Mouse (Mus musculus): Measurements from ENCODE around the gene Mdh2. TPM values are rescaled to one million over a fixed set of nuclear protein-coding genes. Genes with fewer than 3 reads are reported as not detected.

Mdh2 gene
- polyA plus RNA-seq, 1 experiment from 2014 or later = 587 TPM

DNA sequence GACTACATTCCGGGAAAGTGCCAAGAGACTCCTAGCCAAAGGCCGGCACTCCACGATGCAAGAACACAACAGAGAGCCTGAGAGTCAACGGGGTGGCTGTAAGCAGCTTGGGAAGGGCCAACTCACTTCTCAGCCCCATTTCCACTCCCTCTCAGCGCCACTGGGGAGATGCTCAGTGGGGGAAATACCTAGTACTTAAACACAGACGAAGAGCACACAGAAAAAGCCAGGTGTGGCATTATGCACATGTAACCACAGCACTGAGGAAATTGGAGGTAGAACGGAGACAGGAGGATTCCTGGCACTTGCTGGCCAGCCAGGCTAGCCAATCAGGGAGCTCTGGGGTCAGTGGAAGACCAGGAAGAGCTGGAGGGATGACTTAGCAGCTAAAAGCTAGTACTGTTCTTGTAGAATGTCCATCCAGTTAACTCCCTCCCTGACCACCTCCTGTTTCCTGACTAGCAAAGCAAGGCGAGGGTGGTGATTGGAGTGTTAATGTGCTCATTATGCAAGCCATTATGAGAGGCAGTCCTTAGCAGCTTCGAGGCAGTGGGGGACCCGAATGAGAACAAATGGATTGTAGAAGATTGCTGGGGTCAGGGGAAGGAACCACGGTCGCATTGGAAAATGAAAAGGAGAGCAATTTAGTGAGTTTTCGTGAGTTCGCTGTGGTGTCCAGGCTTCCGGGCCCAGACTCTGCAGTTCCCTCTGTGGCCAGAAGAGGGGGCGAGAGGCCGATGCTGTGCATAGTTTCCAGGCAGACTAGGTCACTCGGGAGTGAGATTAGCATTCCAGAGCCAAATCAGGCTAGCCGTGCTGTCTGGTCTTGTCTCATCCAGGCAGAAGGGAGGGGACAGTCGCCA lies 15.9 kb downstream of the Mdh2 start:
- 0 out of 2 replicates have a peak overlapping the region, but pooled peaks have one; percentile 13 for H3K4me3 ChIP-seq (replicated peaks; ENCODE audit: low read depth, low read length)
- H3K9me3 ChIP-seq (ENCODE audit: control insufficient read depth, low read length) = no peaks in the 10 kb centered on the region
- H3K36me3 ChIP-seq (ENCODE audit: control insufficient read depth, insufficient read depth, low read length) = peaks cover 31% of the 10 kb centered on the region
- H3K27ac ChIP-seq (replicated peaks; ENCODE audit: low read depth, low read length) = peak overlapping the region; percentile 88
- WGBS = 9% methylated on average over 20 of the region's 20 CpGs
- DNase-seq (peak; percentile 95), ATAC-seq (ENCODE audit: low FRiP score, low TSS enrichment) (peak; percentile 90)
- H3K27me3 ChIP-seq (ENCODE audit: control insufficient read depth, insufficient read depth, low read length) = no peaks in the 10 kb centered on the region
- H3K4me2 ChIP-seq (ENCODE audit: low read length) = peak overlapping the region; percentile 40
- H3K9ac ChIP-seq (replicated peaks; ENCODE audit: low read length) = no peak overlapping the region; the same call in 1 of the 2 replicates
- H3K4me1 ChIP-seq (ENCODE audit: control insufficient read depth, insufficient read depth, low read length) = peaks cover 12% of the 10 kb centered on the region; the same call in 1 of the 2 replicates

GRCm38 (mm10) chr5:135794859-135795181 lies 16.5 kb downstream of the Mdh2 start:
- Histone ChIP-seq H3K27ac (replicated peaks; ENCODE audit: low read depth, low read length) (peak overlapping the region; percentile 88), H3K4me2 (ENCODE audit: low read length) (peak overlapping the region; percentile 40), H3K9me3 (ENCODE audit: control insufficient read depth, low read length) (no peaks in the 10 kb centered on the region), H3K9ac (replicated peaks; ENCODE audit: low read length) (no peak overlapping the region; the same call in 1 of the 2 replicates), H3K4me3 (replicated peaks; ENCODE audit: low read depth, low read length) (no peak overlapping the region), H3K27me3 (ENCODE audit: control insufficient read depth, insufficient read depth, low read length) (no peaks in the 10 kb centered on the region), H3K36me3 (ENCODE audit: control insufficient read depth, insufficient read depth, low read length) (peaks cover 25% of the 10 kb centered on the region), H3K4me1 (ENCODE audit: control insufficient read depth, insufficient read depth, low read length) (peaks cover 12% of the 10 kb centered on the region; the same call in 1 of the 2 replicates)
- DNase-seq (no peak), ATAC-seq (ENCODE audit: low FRiP score, low TSS enrichment) (no peak)
- WGBS = 5% methylated on average over 5 of the region's 5 CpGs

DNA sequence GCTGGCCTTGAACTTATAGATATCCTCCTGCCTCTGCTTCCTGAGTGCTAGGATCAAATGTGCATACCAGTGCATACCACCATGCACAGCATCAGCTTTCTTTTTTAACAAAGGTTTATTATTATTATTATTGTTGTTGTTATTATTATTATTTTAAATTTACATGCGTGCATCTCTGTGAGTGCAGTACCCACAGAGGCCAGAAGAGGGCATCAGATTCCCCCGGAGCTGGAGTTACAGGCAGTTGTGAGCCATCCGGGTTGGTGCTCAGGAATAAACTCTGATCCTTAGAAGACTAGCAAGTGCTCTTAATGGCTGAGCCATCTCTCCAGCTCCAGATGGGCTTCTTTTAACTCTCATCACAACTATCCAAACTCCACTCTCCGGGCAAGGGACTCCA lies 21.5 kb downstream of the Mdh2 start:
- Histone ChIP-seq H3K4me2 (ENCODE audit: low read length) (no peak overlapping the region), H3K9ac (replicated peaks; ENCODE audit: low read length) (no peak overlapping the region), H3K9me3 (ENCODE audit: control insufficient read depth, low read length) (no peaks in the 10 kb centered on the region), H3K4me1 (ENCODE audit: control insufficient read depth, insufficient read depth, low read length) (peaks cover 20% of the 10 kb centered on the region), H3K27ac (replicated peaks; ENCODE audit: low read depth, low read length) (no peak overlapping the region), H3K36me3 (ENCODE audit: control insufficient read depth, insufficient read depth, low read length) (no peaks in the 10 kb centered on the region), H3K27me3 (ENCODE audit: control insufficient read depth, insufficient read depth, low read length) (no peaks in the 10 kb centered on the region), H3K4me3 (replicated peaks; ENCODE audit: low read depth, low read length) (no peak overlapping the region)
- peak; percentile 47 for DNase-seq
- 44% methylated on average over 4 of the region's 4 CpGs for WGBS
- no peak for ATAC-seq (ENCODE audit: low FRiP score, low TSS enrichment)

DNA sequence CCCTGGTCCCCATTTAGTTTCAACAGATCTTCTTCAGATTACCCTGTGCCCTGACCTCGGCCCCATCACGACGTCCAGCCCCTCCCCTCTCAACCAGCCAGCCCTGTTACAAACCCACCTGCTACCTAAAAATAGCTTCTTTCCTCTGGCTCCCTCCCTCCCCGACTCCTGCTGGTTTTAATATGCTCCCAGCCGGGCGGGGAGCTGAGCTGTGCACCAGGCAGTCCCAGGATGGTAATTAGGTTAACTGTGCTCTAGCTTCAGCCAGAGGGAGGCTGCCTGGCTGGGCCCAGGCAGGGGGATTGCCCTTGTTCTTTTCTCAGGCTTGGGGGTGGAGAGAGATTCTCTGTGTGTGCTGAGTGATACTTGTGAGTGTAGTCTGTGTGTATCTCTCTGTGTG lies 22.6 kb downstream of the Mdh2 start:
- H3K4me2 ChIP-seq (ENCODE audit: low read length) = no peak overlapping the region
- H3K4me1 ChIP-seq (ENCODE audit: control insufficient read depth, insufficient read depth, low read length) = peaks cover 22% of the 10 kb centered on the region
- no peak overlapping the region for H3K4me3 ChIP-seq (replicated peaks; ENCODE audit: low read depth, low read length)
- H3K9me3 ChIP-seq (ENCODE audit: control insufficient read depth, low read length) = no peaks in the 10 kb centered on the region
- no peaks in the 10 kb centered on the region for H3K36me3 ChIP-seq (ENCODE audit: control insufficient read depth, insufficient read depth, low read length)
- no peaks in the 10 kb centered on the region for H3K27me3 ChIP-seq (ENCODE audit: control insufficient read depth, insufficient read depth, low read length)
- H3K27ac ChIP-seq (replicated peaks; ENCODE audit: low read depth, low read length) = peak overlapping the region; percentile 75
- 1% methylated on average over 6 of the region's 6 CpGs for WGBS
- peak overlapping the region; percentile 32; the same call in 1 of the 2 replicates for H3K9ac ChIP-seq (replicated peaks; ENCODE audit: low read length)
- DNase-seq (peak; percentile 68), ATAC-seq (ENCODE audit: low FRiP score, low TSS enrichment) (peak; percentile 62; the same call in 1 of the 2 replicates)

- H3K27me3 ChIP-seq (ENCODE audit: control insufficient read depth, insufficient read depth, low read length) = no peaks in the 10 kb centered on the region
- no peaks in the 10 kb centered on the region for H3K36me3 ChIP-seq (ENCODE audit: control insufficient read depth, insufficient read depth, low read length)
- no peak overlapping the region for H3K27ac ChIP-seq (replicated peaks; ENCODE audit: low read depth, low read length)
- no peak overlapping the region for H3K4me3 ChIP-seq (replicated peaks; ENCODE audit: low read depth, low read length)
- no peak for ATAC-seq (ENCODE audit: low FRiP score, low TSS enrichment)
- no peak overlapping the region for H3K9ac ChIP-seq (replicated peaks; ENCODE audit: low read length)
- no peaks in the 10 kb centered on the region for H3K9me3 ChIP-seq (ENCODE audit: control insufficient read depth, low read length)
- WGBS = 95% methylated on average over 8 of the region's 8 CpGs
- no peak overlapping the region for H3K4me2 ChIP-seq (ENCODE audit: low read length)
- H3K4me1 ChIP-seq (ENCODE audit: control insufficient read depth, insufficient read depth, low read length) = peaks cover 32% of the 10 kb centered on the region
- no peak for DNase-seq
These were observed 24.4 kb downstream of the Mdh2 start for GRCm38 (mm10) chr5:135802641-135803040.

- Histone ChIP-seq H3K27ac (replicated peaks; ENCODE audit: low read depth, low read length) (no peak overlapping the region), H3K9ac (replicated peaks; ENCODE audit: low read length) (no peak overlapping the region), H3K36me3 (ENCODE audit: control insufficient read depth, insufficient read depth, low read length) (no peaks in the 10 kb centered on the region), H3K4me1 (ENCODE audit: control insufficient read depth, insufficient read depth, low read length) (peaks cover 36% of the 10 kb centered on the region), H3K4me2 (ENCODE audit: low read length) (no peak overlapping the region), H3K9me3 (ENCODE audit: control insufficient read depth, low read length) (no peaks in the 10 kb centered on the region), H3K4me3 (replicated peaks; ENCODE audit: low read depth, low read length) (no peak overlapping the region), H3K27me3 (ENCODE audit: control insufficient read depth, insufficient read depth, low read length) (no peaks in the 10 kb centered on the region)
- WGBS = 63% methylated on average over 4 of the region's 4 CpGs
- DNase-seq (no peak), ATAC-seq (ENCODE audit: low FRiP score, low TSS enrichment) (no peak)
These were observed 24.9 kb downstream of the Mdh2 start for GRCm38 (mm10) chr5:135803135-135803534.

DNA sequence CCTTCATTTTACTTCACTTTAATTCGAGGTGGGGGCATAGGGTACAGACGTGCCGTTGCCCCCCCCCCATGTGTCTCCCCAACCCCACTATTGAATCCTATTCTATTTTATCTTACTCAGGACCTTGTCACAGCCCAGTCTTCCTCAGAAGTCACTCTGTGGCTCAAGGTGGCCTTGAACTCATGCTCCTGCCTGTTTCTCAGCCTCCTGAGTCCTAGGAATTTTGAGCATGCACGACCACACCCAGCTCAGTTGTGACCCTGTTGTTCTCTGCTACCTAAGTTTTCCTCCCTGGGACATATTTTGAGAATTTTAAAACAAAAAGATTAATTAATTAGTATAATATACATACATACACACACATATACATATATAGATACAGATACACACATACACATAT lies 25.4 kb downstream of the Mdh2 start:
- Histone ChIP-seq H3K27ac (replicated peaks; ENCODE audit: low read depth, low read length) (no peak overlapping the region), H3K9me3 (ENCODE audit: control insufficient read depth, low read length) (no peaks in the 10 kb centered on the region), H3K4me2 (ENCODE audit: low read length) (no peak overlapping the region), H3K27me3 (ENCODE audit: control insufficient read depth, insufficient read depth, low read length) (no peaks in the 10 kb centered on the region), H3K4me1 (ENCODE audit: control insufficient read depth, insufficient read depth, low read length) (peaks cover 40% of the 10 kb centered on the region), H3K4me3 (replicated peaks; ENCODE audit: low read depth, low read length) (no peak overlapping the region), H3K9ac (replicated peaks; ENCODE audit: low read length) (no peak overlapping the region), H3K36me3 (ENCODE audit: control insufficient read depth, insufficient read depth, low read length) (no peaks in the 10 kb centered on the region)
- DNase-seq = no peak
- 82% methylated on average over 4 of the region's 4 CpGs for WGBS
- ATAC-seq (ENCODE audit: low FRiP score, low TSS enrichment) = no peak

DNA sequence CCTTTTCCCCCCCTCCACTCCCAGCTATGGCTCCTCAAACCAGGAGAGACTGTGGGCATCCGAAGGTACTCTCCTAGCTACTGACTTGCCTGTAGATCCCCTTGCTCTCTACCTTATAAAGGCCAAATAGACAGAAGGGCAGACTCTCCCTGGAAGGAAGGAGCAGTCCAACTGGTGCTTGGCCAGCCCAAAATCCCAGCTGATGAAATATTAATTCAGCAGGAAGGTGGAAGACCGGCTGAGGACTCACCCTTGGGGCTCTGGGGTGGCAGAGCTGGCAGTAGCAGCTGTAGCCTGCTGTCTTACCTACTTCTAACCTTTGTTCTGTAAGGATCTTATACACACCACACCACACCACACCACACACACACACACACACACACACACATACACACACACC lies 26.5 kb downstream of the Mdh2 start:
- DNase-seq = peak; percentile 45
- 44% methylated on average over 2 of the region's 2 CpGs for WGBS
- no peak overlapping the region for H3K9ac ChIP-seq (replicated peaks; ENCODE audit: low read length)

More for the DNA sequence above, 26.5 kb downstream of the Mdh2 start:
- Histone ChIP-seq H3K27me3 (ENCODE audit: control insufficient read depth, insufficient read depth, low read length) (no peaks in the 10 kb centered on the region), H3K4me1 (ENCODE audit: control insufficient read depth, insufficient read depth, low read length) (peaks cover 44% of the 10 kb centered on the region), H3K36me3 (ENCODE audit: control insufficient read depth, insufficient read depth, low read length) (0 out of 2 replicates have a peak, but pooled peaks cover 3% of the 10 kb centered on the region), H3K4me2 (ENCODE audit: low read length) (no peak overlapping the region), H3K4me3 (replicated peaks; ENCODE audit: low read depth, low read length) (no peak overlapping the region), H3K9me3 (ENCODE audit: control insufficient read depth, low read length) (no peaks in the 10 kb centered on the region), H3K27ac (replicated peaks; ENCODE audit: low read depth, low read length) (peak overlapping the region; percentile 73)
- ATAC-seq (ENCODE audit: low FRiP score, low TSS enrichment) = no peak

All from midbrain, embryonic 14.5 days (tissue).